Mouse (Mus musculus) hindbrain, embryonic 12.5 days (tissue): ENCODE data around the gene Reps2. TPM values are rescaled to one million over a fixed set of nuclear protein-coding genes. Genes with fewer than 3 reads are reported as not detected.

Source experiments
- ATAC-seq: fragments of 200-750 bp; cut with Nextera tagmentation; 2 replicates; pipeline ENCODE4 v1.8.0; 2017; ENCODE audit warnings: moderate TSS enrichment; ENCODE audit not compliant: low FRiP score
- H3K27ac ChIP-seq: fragments of 300-500 bp; sonication (generic); 2 replicates; pipeline ENCODE4 v1.5.1; 2016; ENCODE audit warnings: mild to moderate bottlenecking
- H3K27me3 ChIP-seq: fragments of 300-500 bp; sonication (generic); 2 replicates; pipeline ENCODE4 v1.6.1; 2016; ENCODE audit warnings: mild to moderate bottlenecking
- H3K36me3 ChIP-seq: fragments of 300-500 bp; sonication (generic); 2 replicates; pipeline ENCODE4 v1.6.1; 2016; ENCODE audit warnings: mild to moderate bottlenecking
- H3K4me1 ChIP-seq: fragments of 300-500 bp; sonication (generic); 2 replicates; pipeline ENCODE4 v1.6.1; 2016
- H3K4me2 ChIP-seq: fragments of 300-500 bp; sonication (generic); replicated peaks from 2 replicates; pipeline ENCODE4 v1.6.1; 2016; ENCODE audit warnings: mild to moderate bottlenecking
- H3K4me3 ChIP-seq: fragments of 300-500 bp; sonication (generic); 2 replicates; pipeline ENCODE4 v1.5.1; 2016; ENCODE audit warnings: mild to moderate bottlenecking
- H3K9ac ChIP-seq: fragments of 300-500 bp; sonication (generic); 2 replicates; pipeline ENCODE4 v1.6.1; 2016; ENCODE audit warnings: mild to moderate bottlenecking, moderate library complexity
- H3K9me3 ChIP-seq: fragments of 300-500 bp; sonication (generic); replicated peaks from 2 replicates; pipeline ENCODE4 v1.6.1; 2016; ENCODE audit warnings: mild to moderate bottlenecking
- WGBS: fragments of 180-500 bp; shearing (Covaris S2); methylation state at CpG from one replicate; pipeline ENCODE4 v1.1.7; 2016; 5-methylcytosine and 5-hydroxymethylcytosine counted together
- polyA plus RNA-seq: library from polyadenylated mRNA; unstranded; fragments of >200 nt; fragmentation: Nextera tagmentation; extraction: Ambion mirVana; gene quantifications from 2 replicates; pipeline ENCODE4 v1.2.1, GENCODE M21; 2016

Gene Reps2
- polyA plus RNA-seq = 1.9 and 2.4 TPM in 2 replicates

DNA sequence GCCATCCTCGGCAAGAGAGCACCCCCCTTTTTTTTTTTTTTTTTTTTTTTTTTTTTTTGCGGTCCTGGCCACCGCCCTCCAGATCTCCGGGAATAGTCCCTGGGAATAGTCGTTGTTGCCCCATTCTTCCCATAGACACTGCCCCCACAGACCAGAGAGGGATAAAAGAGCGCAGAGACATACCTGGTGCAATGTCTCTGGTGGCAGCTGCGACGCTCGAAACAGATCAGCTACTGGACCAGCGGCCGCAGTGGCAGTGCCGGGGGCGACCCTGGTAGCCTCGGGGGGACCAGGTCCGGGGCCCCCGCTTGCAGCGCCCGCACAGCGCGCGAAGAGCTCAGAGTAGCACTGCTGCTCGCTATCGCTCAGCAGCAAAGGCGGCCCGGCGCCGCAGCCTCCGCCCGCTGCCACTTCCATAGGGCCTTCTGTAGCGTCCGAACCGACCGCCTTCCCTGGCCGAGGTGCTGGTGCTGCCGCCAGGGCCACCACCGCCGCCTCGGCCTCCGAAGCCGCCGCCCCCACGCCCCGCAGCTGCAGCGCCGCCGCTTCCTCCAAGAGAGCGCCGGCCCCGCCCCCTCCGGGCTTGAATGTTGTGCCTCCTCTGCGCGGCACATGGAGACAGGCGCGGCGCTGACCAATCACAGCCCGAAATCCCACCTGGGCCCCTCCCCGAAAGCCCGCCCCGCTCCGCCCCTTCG is at the start of gene Reps2:
Gene Reps2, minus strand, starts transcription at position 559 of the 698 bp plus-strand sequence.
- H3K4me2 ChIP-seq = peak within 1 kb of the TSS; percentile 65
- H3K27me3 ChIP-seq = peaks cover 27% of the 10 kb centered on the region
- peak within 1 kb of the TSS; percentile 58 for H3K4me3 ChIP-seq
- WGBS = 25% methylated on average over 49 of the region's 61 CpGs
- H3K4me1 ChIP-seq = no peaks in the 10 kb centered on the region
- H3K27ac ChIP-seq = no peak within 1 kb of the TSS
- H3K9me3 ChIP-seq = no peaks in the 10 kb centered on the region
- peak within 1 kb of the TSS; percentile 62 for H3K9ac ChIP-seq
- no peaks in the 10 kb centered on the region for H3K36me3 ChIP-seq
- peak; percentile 98 for ATAC-seq

- no peak for ATAC-seq
- H3K4me1 ChIP-seq = no peaks in the 10 kb centered on the region
- H3K36me3 ChIP-seq = no peaks in the 10 kb centered on the region
- no peaks in the 10 kb centered on the region; the same call in 1 of the 2 replicates for H3K27me3 ChIP-seq
- H3K27ac ChIP-seq = no peak overlapping the region
- no peak overlapping the region for H3K4me2 ChIP-seq
- H3K4me3 ChIP-seq = no peak overlapping the region
- H3K9me3 ChIP-seq = no peaks in the 10 kb centered on the region
- 75% methylated on average over 2 of the region's 2 CpGs for WGBS
- H3K9ac ChIP-seq = no peak overlapping the region
Measured at GRCm38 (mm10) chrX:162691272-162691671, 47.8 kb upstream of the Reps2 start.

GRCm38 (mm10) chrX:162685394-162685793 is 41.9 kb upstream of the Reps2 start:
- H3K4me3 ChIP-seq = no peak overlapping the region
- H3K9ac ChIP-seq = no peak overlapping the region
- H3K9me3 ChIP-seq = no peaks in the 10 kb centered on the region
- H3K36me3 ChIP-seq = no peaks in the 10 kb centered on the region
- 69% methylated on average over 1 of the region's 1 CpGs for WGBS
- no peaks in the 10 kb centered on the region; the same call in 1 of the 2 replicates for H3K27me3 ChIP-seq
- H3K4me1 ChIP-seq = no peaks in the 10 kb centered on the region
- H3K4me2 ChIP-seq = no peak overlapping the region
- H3K27ac ChIP-seq = no peak overlapping the region
- ATAC-seq = no peak

- H3K9me3 ChIP-seq = no peaks in the 10 kb centered on the region
- no peak overlapping the region for H3K4me3 ChIP-seq
- no peaks in the 10 kb centered on the region; the same call in 1 of the 2 replicates for H3K27me3 ChIP-seq
- H3K4me1 ChIP-seq = no peaks in the 10 kb centered on the region
- no peak overlapping the region for H3K4me2 ChIP-seq
- H3K9ac ChIP-seq = no peak overlapping the region
- 71% methylated on average over 2 of the region's 2 CpGs for WGBS
- ATAC-seq = no peak
- no peaks in the 10 kb centered on the region for H3K36me3 ChIP-seq
- H3K27ac ChIP-seq = no peak overlapping the region
Measured at GRCm38 (mm10) chrX:162679506-162679905, 36.1 kb upstream of the Reps2 start.

GRCm38 (mm10) chrX:162678820-162679219 is 35.4 kb upstream of the Reps2 start:
- H3K9me3 ChIP-seq = no peaks in the 10 kb centered on the region
- no peaks in the 10 kb centered on the region for H3K4me1 ChIP-seq
- no peaks in the 10 kb centered on the region; the same call in 1 of the 2 replicates for H3K27me3 ChIP-seq
- no peak overlapping the region for H3K27ac ChIP-seq
- WGBS = 89% methylated on average over 1 of the region's 2 CpGs
- H3K4me2 ChIP-seq = no peak overlapping the region
- no peak overlapping the region for H3K4me3 ChIP-seq
- H3K36me3 ChIP-seq = no peaks in the 10 kb centered on the region
- ATAC-seq = no peak
- H3K9ac ChIP-seq = no peak overlapping the region

DNA sequence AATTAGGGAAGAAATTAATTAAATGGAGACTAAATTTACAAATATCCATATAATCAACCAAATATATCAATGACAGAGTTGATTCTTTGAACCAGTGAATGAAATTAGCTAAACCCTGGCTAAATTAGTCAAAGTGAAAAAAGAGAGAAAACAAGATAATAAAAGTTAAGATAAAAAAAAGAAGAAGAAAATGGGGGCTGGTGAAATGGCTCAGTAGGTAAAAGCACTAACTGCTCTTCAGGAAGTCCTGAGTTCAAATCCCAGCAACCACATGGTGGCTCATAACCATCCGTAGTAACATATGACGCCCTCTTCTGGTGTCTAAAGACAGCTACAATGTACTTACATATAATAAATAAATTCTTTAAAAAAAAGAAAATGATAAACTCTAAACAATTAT is 22.7 kb upstream of the Reps2 start:
- Histone ChIP-seq H3K4me2 (no peak overlapping the region), H3K4me1 (no peaks in the 10 kb centered on the region), H3K9ac (no peak overlapping the region), H3K36me3 (no peaks in the 10 kb centered on the region), H3K27me3 (no peaks in the 10 kb centered on the region), H3K27ac (no peak overlapping the region), H3K4me3 (no peak overlapping the region), H3K9me3 (no peaks in the 10 kb centered on the region)
- ATAC-seq = no peak
- 87% methylated on average over 2 of the region's 2 CpGs for WGBS

- H3K9ac ChIP-seq = no peak overlapping the region
- 88% methylated on average over 1 of the region's 1 CpGs for WGBS
Measured at GRCm38 (mm10) chrX:162660182-162660581, 16.7 kb upstream of the Reps2 start.

DNA sequence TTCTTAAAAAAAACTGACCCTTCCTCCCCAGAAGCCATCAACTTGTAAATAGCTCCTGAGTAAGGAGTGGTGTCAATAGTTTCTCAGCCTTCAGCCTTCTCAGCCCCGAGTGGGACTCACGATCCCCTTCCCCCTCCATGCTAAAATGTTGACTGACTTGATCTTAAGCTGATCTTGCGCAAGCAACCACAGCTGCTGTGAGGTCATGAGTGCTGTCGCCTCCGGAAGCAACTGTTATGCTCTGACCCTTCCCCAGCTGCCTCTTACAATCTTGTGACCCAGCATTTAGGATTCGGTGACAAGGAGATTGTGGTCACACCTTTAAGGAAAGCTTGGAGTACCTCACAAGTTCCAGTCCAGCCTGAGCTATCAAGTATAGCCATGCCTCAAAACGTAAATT is 10.1 kb upstream of the Reps2 start:
- Histone ChIP-seq H3K36me3 (no peaks in the 10 kb centered on the region), H3K27me3 (no peaks in the 10 kb centered on the region), H3K4me3 (no peak overlapping the region), H3K9me3 (no peaks in the 10 kb centered on the region), H3K4me1 (no peaks in the 10 kb centered on the region), H3K4me2 (no peak overlapping the region), H3K9ac (no peak overlapping the region), H3K27ac (no peak overlapping the region)
- WGBS = 84% methylated on average over 7 of the region's 7 CpGs
- ATAC-seq = no peak

More at GRCm38 (mm10) chrX:162660182-162660581, 16.7 kb upstream of the Reps2 start:
- no peaks in the 10 kb centered on the region for H3K9me3 ChIP-seq
- ATAC-seq = no peak
- no peak overlapping the region for H3K4me3 ChIP-seq
- no peaks in the 10 kb centered on the region for H3K27me3 ChIP-seq
- H3K27ac ChIP-seq = no peak overlapping the region
- no peaks in the 10 kb centered on the region for H3K36me3 ChIP-seq
- H3K4me2 ChIP-seq = no peak overlapping the region
- no peaks in the 10 kb centered on the region for H3K4me1 ChIP-seq

DNA sequence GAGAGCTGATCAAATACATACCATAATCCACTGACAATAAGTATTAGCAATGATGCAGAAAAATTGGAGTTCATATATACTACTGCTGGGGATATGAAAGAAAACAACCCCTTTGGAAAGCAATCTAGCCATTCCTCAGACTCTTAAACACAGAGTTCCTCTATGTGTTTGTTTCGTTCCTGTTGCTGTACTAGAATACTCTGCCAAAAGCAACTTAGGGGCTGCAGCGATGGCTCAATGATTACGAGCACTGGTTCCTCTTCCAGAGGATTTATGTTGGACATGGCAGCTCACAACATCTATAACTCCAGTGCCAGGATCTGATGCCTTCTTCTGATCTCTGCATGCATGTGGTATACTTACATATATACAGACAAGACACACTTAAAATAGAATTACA is 9.0 kb upstream of the Reps2 start:
- ATAC-seq = no peak
- WGBS = 89% methylated on average over 3 of the region's 3 CpGs

GRCm38 (mm10) chrX:162651125-162651524 is 7.7 kb upstream of the Reps2 start:
- Histone ChIP-seq H3K4me3 (no peak overlapping the region), H3K4me1 (no peaks in the 10 kb centered on the region), H3K9ac (no peak overlapping the region), H3K27ac (no peak overlapping the region), H3K27me3 (peaks cover 3% of the 10 kb centered on the region; the same call in 1 of the 2 replicates), H3K9me3 (no peaks in the 10 kb centered on the region), H3K4me2 (no peak overlapping the region), H3K36me3 (no peaks in the 10 kb centered on the region)
- ATAC-seq = no peak

More for the DNA sequence above, 9.0 kb upstream of the Reps2 start:
- Histone ChIP-seq H3K9ac (no peak overlapping the region), H3K27ac (no peak overlapping the region), H3K27me3 (no peaks in the 10 kb centered on the region; the same call in 1 of the 2 replicates), H3K4me1 (no peaks in the 10 kb centered on the region), H3K36me3 (no peaks in the 10 kb centered on the region), H3K4me3 (no peak overlapping the region), H3K4me2 (no peak overlapping the region), H3K9me3 (no peaks in the 10 kb centered on the region)

DNA sequence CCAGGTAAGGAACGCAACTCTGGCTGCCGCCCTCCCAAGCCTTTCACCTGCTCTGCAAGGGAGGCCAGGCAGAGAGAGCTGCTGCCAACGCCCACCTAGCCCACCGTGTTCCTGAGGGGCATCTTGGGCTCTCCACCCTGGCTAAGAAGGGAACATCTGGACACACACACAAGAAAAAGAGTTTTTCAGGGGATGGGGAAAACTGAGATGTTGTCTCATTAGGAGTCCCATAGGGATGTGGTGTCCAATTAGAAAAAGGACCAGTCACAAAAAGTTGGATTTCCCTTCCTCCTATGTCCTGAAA is 292 bp upstream of the Reps2 start:
- Histone ChIP-seq H3K27me3 (peaks cover 27% of the 10 kb centered on the region), H3K9ac (0 out of 2 replicates have a peak overlapping the region, but pooled peaks have one; percentile 62)
- peak; percentile 74 for ATAC-seq

DNA sequence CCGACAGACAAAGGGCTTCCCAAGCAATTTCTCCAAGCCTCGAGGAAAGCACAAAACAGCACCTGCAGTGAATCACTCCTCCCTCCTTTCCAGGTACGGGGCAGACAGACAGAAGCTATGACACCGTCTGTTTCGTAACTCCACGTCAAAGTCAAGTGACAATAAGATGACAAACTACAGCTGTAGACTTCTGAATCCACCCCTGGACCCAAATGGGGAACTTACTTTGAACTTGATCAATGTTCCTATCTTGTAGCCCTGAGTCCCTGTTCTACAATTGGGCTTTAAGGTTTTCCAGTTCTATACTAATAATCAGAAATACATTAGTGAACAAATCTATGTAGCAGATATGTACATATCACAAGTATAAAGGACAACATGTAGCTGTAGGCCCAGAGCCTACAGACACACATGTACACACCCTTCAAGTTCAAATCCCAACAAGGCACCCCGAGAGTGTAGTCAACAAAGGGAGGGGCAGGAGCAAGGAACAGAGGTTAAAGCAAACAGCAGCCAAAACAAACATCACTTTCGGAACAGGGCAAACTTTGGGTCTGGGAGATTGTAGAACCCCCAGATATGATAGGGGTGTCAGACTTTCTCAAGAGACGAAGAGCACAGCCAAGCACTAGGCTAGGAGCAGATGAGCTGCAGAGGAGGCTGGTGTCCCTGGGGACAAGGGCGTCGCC is 903 bp downstream of the Reps2 start:
- H3K4me3 ChIP-seq = peak overlapping the region; percentile 58
- no peaks in the 10 kb centered on the region for H3K4me1 ChIP-seq
- peaks cover 27% of the 10 kb centered on the region for H3K27me3 ChIP-seq
- 55% methylated on average over 11 of the region's 11 CpGs for WGBS
- H3K4me2 ChIP-seq = peak overlapping the region; percentile 65
- peak; percentile 36; the same call in 1 of the 2 replicates for ATAC-seq
- no peak overlapping the region for H3K27ac ChIP-seq
- H3K36me3 ChIP-seq = no peaks in the 10 kb centered on the region
- no peaks in the 10 kb centered on the region for H3K9me3 ChIP-seq
- H3K9ac ChIP-seq = no peak overlapping the region

More for the DNA sequence above, 292 bp upstream of the Reps2 start:
- WGBS = 36% methylated on average over 4 of the region's 4 CpGs
- Histone ChIP-seq H3K27ac (no peak overlapping the region), H3K36me3 (no peaks in the 10 kb centered on the region), H3K4me3 (peak overlapping the region; percentile 58), H3K4me1 (no peaks in the 10 kb centered on the region), H3K9me3 (no peaks in the 10 kb centered on the region), H3K4me2 (peak overlapping the region; percentile 65)
